Mouse (Mus musculus): ENCODE measurements at regions not wholly inside any gene's neighbourhood (a gene's known extent, or its start where the extent isn't known, plus 50 kb on each side); places are given as distances from the start of the nearest gene placed in this dataset.

DNA sequence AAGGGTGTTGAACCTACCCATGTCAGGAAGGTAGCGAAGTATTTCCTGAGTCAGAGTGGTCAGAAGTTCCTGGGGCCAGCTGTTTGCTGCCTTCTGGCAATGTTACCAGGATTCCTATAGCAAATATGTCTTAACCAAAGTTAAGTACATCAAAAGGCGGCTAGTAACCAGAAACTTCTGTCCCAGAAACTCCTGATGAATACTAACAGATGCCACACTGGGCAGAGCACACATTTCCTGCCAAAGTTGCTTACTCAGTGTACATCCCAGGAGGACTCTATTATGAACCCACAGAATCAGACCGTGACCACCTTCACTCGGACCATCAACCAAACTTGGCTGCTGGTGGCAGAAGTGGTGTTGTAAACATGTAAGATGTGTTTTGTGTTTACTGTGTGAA, 575.3 kb downstream of the Hdgfl1 start:
- H3K36me3 ChIP-seq (ENCODE audit: insufficient read depth, low read length), result no peaks in the 10 kb centered on the region
- no peak overlapping the region for H3K9ac ChIP-seq (replicated peaks; ENCODE audit: low read length)
- WGBS, result 83% methylated on average over 4 of the region's 4 CpGs
- no peak overlapping the region for H3K4me2 ChIP-seq (replicated peaks; ENCODE audit: low read depth, low read length)
- no peak overlapping the region for H3K27ac ChIP-seq (ENCODE audit: low read length)
- H3K4me3 ChIP-seq (ENCODE audit: low read length), result no peak overlapping the region
- H3K4me1 ChIP-seq (ENCODE audit: insufficient read depth, low read length), result no peaks in the 10 kb centered on the region
- H3K27me3 ChIP-seq (ENCODE audit: insufficient read depth, low read length), result no peaks in the 10 kb centered on the region
- no peaks in the 10 kb centered on the region for H3K9me3 ChIP-seq (ENCODE audit: low read length)
- ATAC-seq (ENCODE audit: low FRiP score, low TSS enrichment), result no peak

GRCm38 (mm10) chr13:26183879-26184278, 586.1 kb downstream of the Hdgfl1 start:
- ATAC-seq (ENCODE audit: low FRiP score, low TSS enrichment), result no peak
- 87% methylated on average over 4 of the region's 4 CpGs for WGBS
- H3K9ac ChIP-seq (replicated peaks; ENCODE audit: low read length), result no peak overlapping the region

DNA sequence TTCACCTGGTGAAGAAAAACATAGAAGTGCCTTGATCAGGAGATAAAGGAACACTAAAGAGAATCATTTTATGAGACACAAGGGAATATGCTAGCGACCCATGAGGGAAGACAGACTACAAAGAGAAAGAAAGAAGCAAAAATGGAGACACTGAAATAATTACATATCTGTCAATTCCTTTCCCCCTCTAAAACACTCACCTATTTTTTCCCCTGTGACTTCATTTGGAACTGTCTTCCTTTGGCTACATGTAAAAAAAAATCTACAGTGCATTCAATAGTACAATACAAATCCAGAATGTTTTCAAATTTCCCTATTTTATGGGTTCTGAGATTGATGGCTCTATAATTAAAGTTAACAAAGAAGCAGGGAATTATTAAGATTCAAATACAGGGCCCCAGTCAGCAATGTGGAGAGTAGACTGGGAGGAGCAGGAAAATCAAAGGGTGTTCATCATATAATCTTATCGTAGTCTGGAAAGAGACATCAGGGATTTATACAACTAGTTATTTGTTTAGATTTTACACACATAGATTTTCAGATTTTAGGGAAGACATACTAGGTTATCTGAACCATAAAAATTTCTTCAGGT, 598.0 kb downstream of the Hdgfl1 start:
- no peaks in the 10 kb centered on the region for H3K4me1 ChIP-seq (ENCODE audit: insufficient read depth, low read length)
- no peak overlapping the region for H3K4me3 ChIP-seq (ENCODE audit: low read length)
- no peak overlapping the region for H3K9ac ChIP-seq (replicated peaks; ENCODE audit: low read length)
- no peaks in the 10 kb centered on the region for H3K9me3 ChIP-seq (ENCODE audit: low read length)
- no peak overlapping the region for H3K4me2 ChIP-seq (replicated peaks; ENCODE audit: low read depth, low read length)
- 86% methylated on average over 2 of the region's 2 CpGs for WGBS
- no peak for ATAC-seq (ENCODE audit: low FRiP score, low TSS enrichment)
- no peaks in the 10 kb centered on the region for H3K27me3 ChIP-seq (ENCODE audit: insufficient read depth, low read length)
- no peak overlapping the region for H3K27ac ChIP-seq (ENCODE audit: low read length)
- H3K36me3 ChIP-seq (ENCODE audit: insufficient read depth, low read length), result no peaks in the 10 kb centered on the region

More at GRCm38 (mm10) chr13:26183879-26184278, 586.1 kb downstream of the Hdgfl1 start:
- Histone ChIP-seq H3K4me3 (ENCODE audit: low read length) (no peak overlapping the region), H3K36me3 (ENCODE audit: insufficient read depth, low read length) (no peaks in the 10 kb centered on the region), H3K9me3 (ENCODE audit: low read length) (no peaks in the 10 kb centered on the region), H3K4me2 (replicated peaks; ENCODE audit: low read depth, low read length) (no peak overlapping the region), H3K4me1 (ENCODE audit: insufficient read depth, low read length) (no peaks in the 10 kb centered on the region), H3K27ac (ENCODE audit: low read length) (no peak overlapping the region), H3K27me3 (ENCODE audit: insufficient read depth, low read length) (no peaks in the 10 kb centered on the region)

DNA sequence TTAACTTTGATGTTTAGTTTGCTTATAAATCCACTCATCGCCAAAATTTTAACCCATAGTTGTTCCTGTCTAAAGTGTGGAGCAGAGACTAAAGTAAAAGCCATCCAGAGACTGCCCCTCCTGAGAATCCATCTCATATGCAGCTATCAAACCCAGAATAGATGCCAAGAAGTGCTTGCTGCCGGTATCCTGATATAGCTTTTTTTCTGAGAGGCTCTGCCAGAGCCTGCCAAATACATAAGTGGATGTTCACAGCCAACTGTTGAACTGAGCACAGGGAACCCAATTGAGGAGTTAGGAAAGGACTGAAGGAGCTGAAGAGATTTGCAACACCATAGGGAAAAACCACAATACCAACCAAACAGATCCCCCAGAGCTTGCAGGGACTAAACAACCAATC, 600.3 kb downstream of the Hdgfl1 start:
- Histone ChIP-seq H3K27me3 (ENCODE audit: insufficient read depth, low read length) (no peaks in the 10 kb centered on the region), H3K9me3 (ENCODE audit: low read length) (no peaks in the 10 kb centered on the region), H3K36me3 (ENCODE audit: insufficient read depth, low read length) (no peaks in the 10 kb centered on the region), H3K4me2 (replicated peaks; ENCODE audit: low read depth, low read length) (no peak overlapping the region), H3K9ac (replicated peaks; ENCODE audit: low read length) (no peak overlapping the region), H3K4me1 (ENCODE audit: insufficient read depth, low read length) (no peaks in the 10 kb centered on the region), H3K27ac (ENCODE audit: low read length) (no peak overlapping the region), H3K4me3 (ENCODE audit: low read length) (no peak overlapping the region)
- ATAC-seq (ENCODE audit: low FRiP score, low TSS enrichment), result no peak
- 74% methylated on average over 2 of the region's 2 CpGs for WGBS

GRCm38 (mm10) chr13:26158703-26159102, 611.3 kb downstream of the Hdgfl1 start:
- Histone ChIP-seq H3K4me2 (replicated peaks; ENCODE audit: low read depth, low read length) (no peak overlapping the region), H3K4me1 (ENCODE audit: insufficient read depth, low read length) (no peaks in the 10 kb centered on the region), H3K9ac (replicated peaks; ENCODE audit: low read length) (no peak overlapping the region), H3K27me3 (ENCODE audit: insufficient read depth, low read length) (no peaks in the 10 kb centered on the region), H3K27ac (ENCODE audit: low read length) (no peak overlapping the region), H3K9me3 (ENCODE audit: low read length) (no peaks in the 10 kb centered on the region), H3K4me3 (ENCODE audit: low read length) (no peak overlapping the region), H3K36me3 (ENCODE audit: insufficient read depth, low read length) (no peaks in the 10 kb centered on the region)
- 88% methylated on average over 2 of the region's 2 CpGs for WGBS
- ATAC-seq (ENCODE audit: low FRiP score, low TSS enrichment), result no peak

GRCm38 (mm10) chr13:26154701-26155471, 615.1 kb downstream of the Hdgfl1 start:
- WGBS, result 79% methylated on average over 12 of the region's 12 CpGs
- Histone ChIP-seq H3K4me1 (ENCODE audit: insufficient read depth, low read length) (no peaks in the 10 kb centered on the region), H3K9me3 (ENCODE audit: low read length) (no peaks in the 10 kb centered on the region), H3K27ac (ENCODE audit: low read length) (no peak overlapping the region), H3K36me3 (ENCODE audit: insufficient read depth, low read length) (no peaks in the 10 kb centered on the region), H3K4me3 (ENCODE audit: low read length) (no peak overlapping the region), H3K9ac (replicated peaks; ENCODE audit: low read length) (no peak overlapping the region), H3K27me3 (ENCODE audit: insufficient read depth, low read length) (no peaks in the 10 kb centered on the region), H3K4me2 (replicated peaks; ENCODE audit: low read depth, low read length) (no peak overlapping the region)
- no peak for ATAC-seq (ENCODE audit: low FRiP score, low TSS enrichment)

DNA sequence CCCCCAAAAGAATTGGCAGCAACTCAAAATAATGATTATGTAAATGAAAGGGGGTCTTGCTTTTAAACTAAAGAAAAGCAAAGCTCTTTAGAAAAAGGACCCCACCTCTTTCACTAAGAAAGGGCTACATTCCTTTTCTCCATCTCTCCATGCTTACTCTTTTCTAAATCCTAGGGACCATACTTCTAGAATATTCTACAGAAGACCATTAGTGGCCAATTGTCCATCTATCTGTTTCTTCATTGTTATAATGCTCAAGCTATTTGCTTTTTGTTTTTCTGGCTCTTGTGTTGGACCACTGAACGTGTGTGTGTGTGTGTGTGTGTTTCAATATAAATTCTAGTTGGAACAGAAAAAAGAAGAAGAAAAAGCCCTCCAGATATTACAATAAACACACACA, 615.7 kb downstream of the Hdgfl1 start:
- Histone ChIP-seq H3K27ac (ENCODE audit: low read length) (no peak overlapping the region), H3K9me3 (ENCODE audit: low read length) (no peaks in the 10 kb centered on the region), H3K36me3 (ENCODE audit: insufficient read depth, low read length) (no peaks in the 10 kb centered on the region), H3K4me1 (ENCODE audit: insufficient read depth, low read length) (no peaks in the 10 kb centered on the region), H3K9ac (replicated peaks; ENCODE audit: low read length) (no peak overlapping the region), H3K27me3 (ENCODE audit: insufficient read depth, low read length) (no peaks in the 10 kb centered on the region), H3K4me3 (ENCODE audit: low read length) (no peak overlapping the region), H3K4me2 (replicated peaks; ENCODE audit: low read depth, low read length) (no peak overlapping the region)
- 67% methylated on average over 1 of the region's 1 CpGs for WGBS
- ATAC-seq (ENCODE audit: low FRiP score, low TSS enrichment), result no peak

GRCm38 (mm10) chr13:26153093-26153492, 616.9 kb downstream of the Hdgfl1 start:
- H3K4me3 ChIP-seq (ENCODE audit: low read length), result no peak overlapping the region
- H3K9ac ChIP-seq (replicated peaks; ENCODE audit: low read length), result no peak overlapping the region
- 95% methylated on average over 2 of the region's 2 CpGs for whole genome bisulfite sequencing
- H3K9me3 ChIP-seq (ENCODE audit: low read length), result no peaks in the 10 kb centered on the region
- H3K27ac ChIP-seq (ENCODE audit: low read length), result no peak overlapping the region
- no peaks in the 10 kb centered on the region for H3K36me3 ChIP-seq (ENCODE audit: insufficient read depth, low read length)
- no peak overlapping the region for H3K4me2 ChIP-seq (replicated peaks; ENCODE audit: low read depth, low read length)
- H3K4me1 ChIP-seq (ENCODE audit: insufficient read depth, low read length), result no peaks in the 10 kb centered on the region
- no peak for ATAC-seq (ENCODE audit: low FRiP score, low TSS enrichment)
- H3K27me3 ChIP-seq (ENCODE audit: insufficient read depth, low read length), result no peaks in the 10 kb centered on the region

DNA sequence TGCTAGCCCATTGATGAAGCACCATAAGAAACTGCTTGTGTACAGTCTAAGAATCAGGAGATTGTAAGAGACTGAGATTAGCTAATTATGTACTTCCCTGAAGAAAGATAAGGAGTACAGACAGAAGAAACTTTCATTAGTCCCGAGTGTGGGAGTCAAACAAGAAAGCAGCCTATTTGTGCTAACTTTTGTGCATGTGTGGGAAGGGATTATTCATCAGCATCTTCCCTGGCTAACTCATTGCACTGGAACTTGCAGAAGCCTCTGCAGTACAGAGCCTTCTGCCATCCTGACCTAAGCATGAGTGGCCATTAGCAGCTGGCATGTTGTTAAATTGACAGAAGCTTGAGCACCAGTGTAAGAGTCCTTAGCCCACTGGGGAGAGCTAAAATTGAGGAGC, 619.5 kb downstream of the Hdgfl1 start:
- no peaks in the 10 kb centered on the region for H3K27me3 ChIP-seq (ENCODE audit: insufficient read depth, low read length)
- H3K4me1 ChIP-seq (ENCODE audit: insufficient read depth, low read length), result no peaks in the 10 kb centered on the region
- no peaks in the 10 kb centered on the region for H3K36me3 ChIP-seq (ENCODE audit: insufficient read depth, low read length)
- ATAC-seq (ENCODE audit: low FRiP score, low TSS enrichment), result no peak
- H3K9me3 ChIP-seq (ENCODE audit: low read length), result no peaks in the 10 kb centered on the region
- 54% methylated on average over 1 of the region's 1 CpGs for WGBS
- H3K9ac ChIP-seq (replicated peaks; ENCODE audit: low read length), result no peak overlapping the region
- no peak overlapping the region for H3K4me3 ChIP-seq (ENCODE audit: low read length)
- no peak overlapping the region for H3K4me2 ChIP-seq (replicated peaks; ENCODE audit: low read depth, low read length)
- H3K27ac ChIP-seq (ENCODE audit: low read length), result no peak overlapping the region

DNA sequence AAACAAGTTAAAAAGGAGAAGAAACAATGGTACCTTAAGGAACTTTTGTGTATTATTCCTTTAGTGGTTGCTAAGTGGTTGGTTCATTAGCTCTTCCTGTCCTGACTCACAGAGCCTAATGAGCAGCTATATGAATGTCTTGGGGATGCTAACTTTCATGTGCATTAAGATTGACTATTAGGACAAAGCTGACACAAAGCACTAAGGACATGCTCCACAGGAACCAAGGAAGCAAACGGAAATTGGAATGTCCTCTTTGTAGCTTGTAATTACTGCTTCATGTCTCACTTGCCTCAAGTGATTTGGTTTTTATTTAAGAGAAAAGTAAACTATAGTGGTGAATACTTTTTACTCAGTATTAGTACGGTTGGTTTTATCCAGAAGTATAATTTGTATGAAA, 627.2 kb downstream of the Hdgfl1 start:
- Histone ChIP-seq H3K4me2 (replicated peaks; ENCODE audit: low read depth, low read length) (no peak overlapping the region), H3K27me3 (ENCODE audit: insufficient read depth, low read length) (no peaks in the 10 kb centered on the region), H3K27ac (ENCODE audit: low read length) (no peak overlapping the region), H3K9ac (replicated peaks; ENCODE audit: low read length) (no peak overlapping the region), H3K4me1 (ENCODE audit: insufficient read depth, low read length) (no peaks in the 10 kb centered on the region), H3K9me3 (ENCODE audit: low read length) (no peaks in the 10 kb centered on the region), H3K4me3 (ENCODE audit: low read length) (no peak overlapping the region), H3K36me3 (ENCODE audit: insufficient read depth, low read length) (no peaks in the 10 kb centered on the region)
- ATAC-seq (ENCODE audit: low FRiP score, low TSS enrichment), result no peak
- whole genome bisulfite sequencing, result 84% methylated on average over 2 of the region's 2 CpGs

Measured in kidney, embryonic 16.5 days (tissue).